Mouse (Mus musculus) stomach, adult 2 months (tissue): Measurements from ENCODE around the gene Gzf1. TPM values are rescaled to one million over a fixed set of nuclear protein-coding genes. Genes with fewer than 3 reads are reported as not detected.

Experiments
- polyA plus RNA-seq: library from polyadenylated mRNA; depleted of rRNA; stranded (reverse); fragments of >200 nt; gene quantifications from 2 replicates; pipeline ENCODE4 v1.2.3, GENCODE M21; 2012; rRNA removed

The Gzf1 gene
- 1.5 and 1.9 TPM in 2 replicates for polyA plus RNA-seq

GRCm38 (mm10) chr2:148680775-148681291 is at the start of gene Gzf1:
Gene Gzf1 (plus strand): TSS chr2:148681023.

GRCm38 (mm10) chr2:148672199-148673096 is 8.4 kb upstream of the Gzf1 start, which contains the start of gene Nxt1:
Gene Nxt1 (plus strand): TSS chr2:148672601.

GRCm38 (mm10) chr2:148732327-148733000 is 51.6 kb downstream of the Gzf1 start, which contains the start of gene Napb:
Gene Napb (minus strand): TSS chr2:148732467.

Other genes starting within 250 kb of the Gzf1 start
- 1.4 and 1.9 TPM in 2 replicates for gene Cd93, start 237.5 kb upstream of the Gzf1 start, polyA plus RNA-seq
- 6.4 and 7.7 TPM in 2 replicates for gene Nxt1, start 8.4 kb upstream of the Gzf1 start, polyA plus RNA-seq
- gene Napb, start 51.4 kb downstream of the Gzf1 start, polyA plus RNA-seq = 0.04 and 0.17 TPM in 2 replicates
- gene Cstl1, start 69.3 kb downstream of the Gzf1 start, polyA plus RNA-seq = not detected in 2 replicates
- 0.18 TPM in 1 of 2 replicates, not detected in the other for gene Cst11, start 90.5 kb downstream of the Gzf1 start, polyA plus RNA-seq
- gene 8030411F24Rik, start 101.0 kb downstream of the Gzf1 start, polyA plus RNA-seq = not detected in 2 replicates
- not detected in 2 replicates for gene Cst12, start 108.3 kb downstream of the Gzf1 start, polyA plus RNA-seq
- gene Cst8, start 117.8 kb downstream of the Gzf1 start, polyA plus RNA-seq = 0.14 and 0.20 TPM in 2 replicates
- not detected in 2 replicates for gene Cst13, start 139.1 kb downstream of the Gzf1 start, polyA plus RNA-seq
- not detected in 2 replicates for gene Cst9, start 154.1 kb downstream of the Gzf1 start, polyA plus RNA-seq
- gene 9230104L09Rik, start 184.0 kb downstream of the Gzf1 start, polyA plus RNA-seq = 1.3 TPM in 1 of 2 replicates, not detected in the other
- gene Cst3, start 194.7 kb downstream of the Gzf1 start, polyA plus RNA-seq = 635 and 710 TPM in 2 replicates